Mouse (Mus musculus) liver, embryonic 16.5 days (tissue): Measurements from ENCODE around the gene Irf5. TPM values are rescaled to one million over a fixed set of nuclear protein-coding genes. Genes with fewer than 3 reads are reported as not detected.

ENCODE experiments used
- ATAC-seq: fragments of 200-750 bp; cut with Nextera tagmentation; 2 replicates; pipeline ENCODE4 v1.8.0; 2017; ENCODE audit warnings: low read depth, mild to moderate bottlenecking, moderate number of reproducible peaks, moderate library complexity
- H3K27ac ChIP-seq: fragments of 300-500 bp; sonication (generic); 2 replicates; pipeline ENCODE4 v1.5.1; 2014; ENCODE audit warnings: mild to moderate bottlenecking, low read length
- H3K27me3 ChIP-seq: fragments of 300-500 bp; sonication (generic); 2 replicates; pipeline ENCODE4 v1.6.1; 2014; ENCODE audit warnings: low read depth, low read length, mixed read lengths; ENCODE audit not compliant: control insufficient read depth, insufficient read depth
- H3K36me3 ChIP-seq: fragments of 300-500 bp; sonication (generic); 2 replicates; pipeline ENCODE4 v1.6.1; 2014; ENCODE audit warnings: mild to moderate bottlenecking; ENCODE audit not compliant: control insufficient read depth, insufficient read depth
- H3K4me1 ChIP-seq: fragments of 300-500 bp; sonication (generic); 2 replicates; pipeline ENCODE4 v1.6.1; 2014; ENCODE audit warnings: low read depth, low read length, mixed read lengths; ENCODE audit not compliant: control insufficient read depth
- H3K4me2 ChIP-seq: fragments of 300-500 bp; sonication (generic); 2 replicates; pipeline ENCODE4 v1.6.1; 2014; ENCODE audit warnings: low read depth, low read length, mixed read lengths
- H3K4me3 ChIP-seq: fragments of 300-500 bp; sonication (generic); 2 replicates; pipeline ENCODE4 v1.5.1; 2014; ENCODE audit warnings: low read depth, mild to moderate bottlenecking, low read length
- H3K9ac ChIP-seq: fragments of 300-500 bp; sonication (generic); 2 replicates; pipeline ENCODE4 v1.6.1; 2014; ENCODE audit warnings: low read depth, low read length
- H3K9me3 ChIP-seq: fragments of 300-500 bp; sonication (generic); replicated peaks from 2 replicates; pipeline ENCODE4 v1.6.1; 2016; ENCODE audit warnings: low read length; ENCODE audit not compliant: control insufficient read depth
- WGBS: fragments of 180-500 bp; shearing (Covaris S2); extraction: QIAGEN DNeasy Blood & Tissue Kit; methylation state at CpG from one replicate; pipeline ENCODE4 v1.1.7; 2014; ENCODE audit not compliant: insufficient replicate concordance; 5-methylcytosine and 5-hydroxymethylcytosine counted together
- polyA plus RNA-seq: library from polyadenylated mRNA; unstranded; fragments of >200 nt; fragmentation: Nextera tagmentation; extraction: Ambion mirVana; gene quantifications from 2 replicates; pipeline ENCODE4 v1.2.1, GENCODE M21; 2015

Gene Irf5
- polyA plus RNA-seq, 1 experiment from 2014 or later: 11.4 TPM

GRCm38 (mm10) chr6:29535316-29535715 lies 8.9 kb downstream of the Irf5 start:
- Histone ChIP-seq H3K4me2 (no peak overlapping the region), H3K4me1 (no peaks in the 10 kb centered on the region), H3K9ac (no peak overlapping the region), H3K9me3 (no peaks in the 10 kb centered on the region), H3K36me3 (peaks cover 4% of the 10 kb centered on the region; the same call in 1 of the 2 replicates), H3K4me3 (no peak overlapping the region), H3K27ac (no peak overlapping the region), H3K27me3 (no peaks in the 10 kb centered on the region; the same call in 1 of the 2 replicates)
- WGBS: 59% methylated on average over 6 of the region's 6 CpGs
- no peak for ATAC-seq

- Histone ChIP-seq H3K27me3 (no peaks in the 10 kb centered on the region), H3K4me3 (no peak overlapping the region), H3K36me3 (peaks cover 6% of the 10 kb centered on the region; the same call in 1 of the 2 replicates), H3K4me1 (no peaks in the 10 kb centered on the region), H3K4me2 (no peak overlapping the region), H3K9ac (no peak overlapping the region), H3K9me3 (no peaks in the 10 kb centered on the region), H3K27ac (no peak overlapping the region)
- WGBS: 61% methylated on average over 4 of the region's 4 CpGs
- ATAC-seq: no peak
Measured at GRCm38 (mm10) chr6:29536651-29537193, 10.3 kb downstream of the Irf5 start.

GRCm38 (mm10) chr6:29537221-29537620 lies 10.8 kb downstream of the Irf5 start:
- H3K27ac ChIP-seq: no peak overlapping the region
- no peak overlapping the region for H3K4me2 ChIP-seq
- WGBS: 75% methylated on average over 3 of the region's 3 CpGs
- H3K9me3 ChIP-seq: no peaks in the 10 kb centered on the region
- H3K4me3 ChIP-seq: no peak overlapping the region
- no peak for ATAC-seq
- H3K27me3 ChIP-seq: no peaks in the 10 kb centered on the region
- no peak overlapping the region for H3K9ac ChIP-seq
- H3K4me1 ChIP-seq: no peaks in the 10 kb centered on the region
- peaks cover 6% of the 10 kb centered on the region; the same call in 1 of the 2 replicates for H3K36me3 ChIP-seq

- Histone ChIP-seq H3K27me3 (no peaks in the 10 kb centered on the region), H3K4me3 (no peak overlapping the region), H3K27ac (no peak overlapping the region), H3K36me3 (peaks cover 12% of the 10 kb centered on the region; the same call in 1 of the 2 replicates), H3K4me1 (no peaks in the 10 kb centered on the region), H3K4me2 (no peak overlapping the region), H3K9ac (no peak overlapping the region), H3K9me3 (no peaks in the 10 kb centered on the region)
- WGBS: 83% methylated on average over 8 of the region's 8 CpGs
- ATAC-seq: no peak
Measured at GRCm38 (mm10) chr6:29539502-29539901, 13.1 kb downstream of the Irf5 start.

- H3K27me3 ChIP-seq: no peaks in the 10 kb centered on the region
- H3K4me1 ChIP-seq: no peaks in the 10 kb centered on the region
- no peak overlapping the region for H3K9ac ChIP-seq
- H3K9me3 ChIP-seq: no peaks in the 10 kb centered on the region
- ATAC-seq: no peak
- H3K36me3 ChIP-seq: peaks cover 17% of the 10 kb centered on the region
- H3K4me2 ChIP-seq: no peak overlapping the region
- no peak overlapping the region for H3K27ac ChIP-seq
- H3K4me3 ChIP-seq: no peak overlapping the region
- WGBS: 77% methylated on average over 6 of the region's 6 CpGs
Measured at GRCm38 (mm10) chr6:29540223-29540622, 13.8 kb downstream of the Irf5 start.

- H3K9me3 ChIP-seq: no peaks in the 10 kb centered on the region
- no peaks in the 10 kb centered on the region for H3K27me3 ChIP-seq
- no peak overlapping the region for H3K4me2 ChIP-seq
- no peak overlapping the region for H3K27ac ChIP-seq
- H3K9ac ChIP-seq: no peak overlapping the region
- no peaks in the 10 kb centered on the region for H3K4me1 ChIP-seq
- no peak overlapping the region for H3K4me3 ChIP-seq
- peaks cover 24% of the 10 kb centered on the region for H3K36me3 ChIP-seq
- 72% methylated on average over 1 of the region's 1 CpGs for WGBS
- ATAC-seq: peak; percentile 59
Measured at GRCm38 (mm10) chr6:29540956-29541355, 14.5 kb downstream of the Irf5 start.

- peaks cover 24% of the 10 kb centered on the region for H3K36me3 ChIP-seq
- 72% methylated on average over 2 of the region's 2 CpGs for WGBS
Measured at GRCm38 (mm10) chr6:29545611-29546010, 19.2 kb downstream of the Irf5 start.

GRCm38 (mm10) chr6:29547582-29547981 lies 21.2 kb downstream of the Irf5 start:
- ATAC-seq: no peak
- Histone ChIP-seq H3K9ac (no peak overlapping the region), H3K4me3 (no peak overlapping the region), H3K36me3 (peaks cover 29% of the 10 kb centered on the region), H3K9me3 (no peaks in the 10 kb centered on the region), H3K27ac (no peak overlapping the region), H3K4me1 (no peaks in the 10 kb centered on the region), H3K4me2 (no peak overlapping the region), H3K27me3 (no peaks in the 10 kb centered on the region)

More at GRCm38 (mm10) chr6:29545611-29546010, 19.2 kb downstream of the Irf5 start:
- H3K9me3 ChIP-seq: no peaks in the 10 kb centered on the region
- no peaks in the 10 kb centered on the region for H3K27me3 ChIP-seq
- H3K4me2 ChIP-seq: no peak overlapping the region
- H3K4me3 ChIP-seq: no peak overlapping the region
- H3K27ac ChIP-seq: no peak overlapping the region
- H3K9ac ChIP-seq: no peak overlapping the region
- ATAC-seq: no peak
- H3K4me1 ChIP-seq: no peaks in the 10 kb centered on the region

DNA sequence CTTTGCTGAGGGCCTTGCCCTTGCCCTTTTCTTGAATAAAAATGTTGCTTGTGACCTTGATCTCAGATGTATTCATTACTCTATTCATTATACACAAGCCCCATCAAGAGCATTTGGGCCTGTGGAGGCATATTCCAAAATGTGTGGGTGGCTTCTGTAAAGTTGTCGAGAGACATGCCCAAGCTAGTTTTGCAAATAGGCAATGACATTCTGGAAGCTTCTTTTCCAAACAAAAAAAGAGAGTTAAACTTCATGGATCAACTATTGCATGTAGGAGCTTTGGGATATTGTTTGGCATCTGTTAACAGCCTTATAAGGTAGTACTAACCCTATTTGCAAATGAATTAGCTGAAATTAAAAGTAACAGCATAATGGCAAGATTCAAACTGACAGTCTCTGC lies 21.7 kb downstream of the Irf5 start:
- no peak for ATAC-seq
- H3K36me3 ChIP-seq: peaks cover 29% of the 10 kb centered on the region
- H3K4me3 ChIP-seq: no peak overlapping the region
- no peaks in the 10 kb centered on the region for H3K4me1 ChIP-seq
- no peaks in the 10 kb centered on the region for H3K27me3 ChIP-seq
- no peak overlapping the region for H3K9ac ChIP-seq
- WGBS: 88% methylated on average over 1 of the region's 1 CpGs
- H3K4me2 ChIP-seq: no peak overlapping the region
- H3K27ac ChIP-seq: no peak overlapping the region
- no peaks in the 10 kb centered on the region for H3K9me3 ChIP-seq
